Mouse (Mus musculus) lung, adult 2 months (tissue): ENCODE measurements around the gene Palld. TPM values are rescaled to one million over a fixed set of nuclear protein-coding genes. Genes with fewer than 3 reads are reported as not detected.

ENCODE experiments used
- DNase-seq: peaks from one replicate; pipeline ENCODE4 v3.0.0; 2022
- H3K4me1 ChIP-seq: fragments of 200-500 bp; 2 replicates; pipeline ENCODE4 v1.6.1; 2011; ENCODE audit warnings: low read length; ENCODE audit not compliant: control insufficient read depth, insufficient read depth
- H3K4me3 ChIP-seq: fragments of 200-500 bp; replicated peaks from 2 replicates; pipeline ENCODE3; 2011; ENCODE audit warnings: low read depth, mild to moderate bottlenecking, control low read depth, low read length; ENCODE audit errors: extremely low read depth
- CTCF ChIP-seq: fragments of 200-500 bp; IDR thresholded peaks from 2 replicates; pipeline ENCODE4 v1.5.1; 2011; ENCODE audit warnings: mild to moderate bottlenecking, low read length, control low read depth; ENCODE audit not compliant: insufficient read depth
- POLR2A ChIP-seq: fragments of 200-500 bp; IDR thresholded peaks from 2 replicates; pipeline ENCODE4 v1.6.1; 2011; ENCODE audit warnings: low read depth, mild to moderate bottlenecking, control low read depth, low read length, borderline replicate concordance; ENCODE audit errors: extremely low read depth
- WGBS: fragments of 180-500 bp; shearing (Covaris S2); methylation state at CpG from one replicate; pipeline ENCODE4 v1.1.7; 2018; 5-methylcytosine and 5-hydroxymethylcytosine counted together
- polyA plus RNA-seq: library from polyadenylated mRNA; depleted of rRNA; stranded (reverse); fragments of >200 nt; gene quantifications from 2 replicates; pipeline ENCODE4 v1.2.3, GENCODE M21; 2012

Gene Palld
- polyA plus RNA-seq, 1 experiment = 37.1 TPM

- TF ChIP-seq CTCF (no peak), POLR2A (no peak)
- 85% methylated on average over 7 of the region's 7 CpGs for WGBS
- Histone ChIP-seq H3K4me1 (no peaks in the 10 kb centered on the region), H3K4me3 (no peak overlapping the region)
- no peak for DNase-seq
Measured at GRCm38 (mm10) chr8:61782931-61783491, 119.5 kb downstream of the Palld start.

- TF ChIP-seq POLR2A = no peak
- no peak for TF ChIP-seq CTCF
- no peak for DNase-seq
- Histone ChIP-seq H3K4me1 (no peaks in the 10 kb centered on the region), H3K4me3 (no peak overlapping the region)
- 64% methylated on average over 5 of the region's 5 CpGs for WGBS
Measured at GRCm38 (mm10) chr8:61780652-61781257, 121.7 kb downstream of the Palld start.

DNA sequence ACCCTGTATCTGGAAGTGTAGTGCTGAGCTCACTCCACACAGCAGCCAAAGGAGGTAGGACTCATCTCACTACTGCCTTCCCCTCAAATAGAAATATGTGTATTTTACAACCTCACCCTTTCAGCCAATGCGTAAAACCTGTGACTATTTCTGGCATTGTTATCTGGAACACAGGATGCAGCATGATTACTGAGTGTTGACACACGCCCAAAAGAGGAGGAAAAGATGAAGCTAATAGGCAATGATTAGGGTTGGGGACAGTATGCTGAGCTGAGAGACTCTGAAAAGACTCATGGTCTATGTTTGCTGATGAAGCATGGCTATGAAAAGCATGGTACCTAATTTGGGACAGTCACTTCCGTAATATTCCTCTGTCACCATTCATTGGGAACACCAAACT, 124.3 kb downstream of the Palld start:
- WGBS = 67% methylated on average over 3 of the region's 3 CpGs
- Histone ChIP-seq H3K4me1 (no peaks in the 10 kb centered on the region), H3K4me3 (no peak overlapping the region)
- no peak for TF ChIP-seq POLR2A
- TF ChIP-seq CTCF = no peak
- DNase-seq = no peak

- no peaks in the 10 kb centered on the region for H3K4me1 ChIP-seq
- DNase-seq = no peak
- no peak overlapping the region for H3K4me3 ChIP-seq
- TF ChIP-seq CTCF = no peak
- TF ChIP-seq POLR2A = no peak
- WGBS = 69% methylated on average over 9 of the region's 9 CpGs
Measured at GRCm38 (mm10) chr8:61776560-61776959, 125.9 kb downstream of the Palld start.

DNA sequence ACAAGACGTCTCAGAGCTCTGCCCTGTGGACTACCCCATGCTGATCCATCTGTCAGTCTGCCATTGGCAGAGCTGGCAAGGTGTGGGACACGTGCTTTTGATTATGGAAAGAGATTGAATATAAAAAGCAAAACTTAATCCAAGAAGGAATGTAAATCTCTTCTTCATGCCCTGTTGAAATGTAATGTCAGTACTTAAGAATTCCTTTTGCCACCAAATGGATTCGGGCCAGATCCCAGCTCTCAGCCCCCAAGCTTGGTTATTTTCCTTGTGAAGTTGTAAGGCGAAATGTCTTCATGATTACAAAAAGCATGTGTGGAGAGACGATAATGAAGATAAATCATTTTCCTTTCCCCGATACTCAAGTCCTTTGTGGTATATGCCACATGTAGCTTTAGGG, 126.6 kb downstream of the Palld start:
- Histone ChIP-seq H3K4me1 (no peaks in the 10 kb centered on the region), H3K4me3 (no peak overlapping the region)
- DNase-seq = no peak
- TF ChIP-seq POLR2A = no peak
- TF ChIP-seq CTCF = no peak
- 68% methylated on average over 6 of the region's 6 CpGs for WGBS

- DNase-seq = no peak
- TF ChIP-seq POLR2A (no peak), CTCF (no peak)
- 84% methylated on average over 5 of the region's 5 CpGs for WGBS
Measured at GRCm38 (mm10) chr8:61774161-61774560, 128.3 kb downstream of the Palld start.

GRCm38 (mm10) chr8:61773595-61774088, 128.8 kb downstream of the Palld start:
- 49% methylated on average over 4 of the region's 4 CpGs for WGBS
- DNase-seq = no peak

More at GRCm38 (mm10) chr8:61774161-61774560, 128.3 kb downstream of the Palld start:
- H3K4me1 ChIP-seq = no peaks in the 10 kb centered on the region
- H3K4me3 ChIP-seq = no peak overlapping the region

GRCm38 (mm10) chr8:61771328-61771727, 131.2 kb downstream of the Palld start:
- H3K4me3 ChIP-seq = no peak overlapping the region
- DNase-seq = no peak
- TF ChIP-seq CTCF (no peak), POLR2A (no peak)
- H3K4me1 ChIP-seq = no peaks in the 10 kb centered on the region
- 66% methylated on average over 3 of the region's 3 CpGs for WGBS

More at GRCm38 (mm10) chr8:61773595-61774088, 128.8 kb downstream of the Palld start:
- H3K4me1 ChIP-seq = no peaks in the 10 kb centered on the region
- TF ChIP-seq POLR2A = no peak
- no peak for TF ChIP-seq CTCF
- no peak overlapping the region for H3K4me3 ChIP-seq

DNA sequence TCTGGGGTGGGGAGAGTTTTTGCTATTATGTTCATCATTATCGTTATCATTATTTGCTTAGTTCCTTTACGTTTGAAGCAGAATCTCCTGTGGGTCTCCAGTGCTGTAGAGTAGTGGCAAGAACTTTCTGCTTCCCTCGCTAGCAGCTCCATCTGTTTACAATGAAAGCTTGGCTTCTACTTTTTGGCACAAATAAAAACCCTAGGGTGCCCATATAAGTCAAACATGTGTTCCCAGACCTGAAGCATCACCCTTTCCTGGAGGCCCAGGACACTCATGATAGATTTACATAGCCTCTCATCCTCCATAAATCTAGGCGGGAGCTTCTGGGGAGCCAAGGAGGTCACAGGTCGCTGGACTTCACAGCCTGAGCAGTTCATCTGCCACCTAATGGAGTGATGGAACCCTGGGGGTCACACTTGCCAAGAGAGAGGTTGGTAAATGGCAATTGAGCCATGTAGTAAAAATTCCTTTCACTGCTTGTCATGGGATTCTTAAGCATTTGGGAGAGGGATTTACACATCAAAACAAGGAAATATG, 133.1 kb downstream of the Palld start:
- TF ChIP-seq CTCF = no peak
- TF ChIP-seq POLR2A = no peak
- H3K4me1 ChIP-seq = no peaks in the 10 kb centered on the region
- DNase-seq = no peak
- WGBS = 76% methylated on average over 5 of the region's 5 CpGs
- no peak overlapping the region for H3K4me3 ChIP-seq

GRCm38 (mm10) chr8:61760190-61760578, 142.3 kb downstream of the Palld start:
- TF ChIP-seq POLR2A = no peak
- no peak for TF ChIP-seq CTCF
- H3K4me3 ChIP-seq = no peak overlapping the region
- 25% methylated on average over 8 of the region's 8 CpGs for WGBS
- DNase-seq = no peak
- H3K4me1 ChIP-seq = no peaks in the 10 kb centered on the region
